Mouse (Mus musculus): ENCODE data around the gene Parva. TPM values are rescaled to one million over a fixed set of nuclear protein-coding genes. Genes with fewer than 3 reads are reported as not detected.
A peak's percentile ranks its signal among the peaks of the same experiment; 100 is the strongest.

Gene Parva
- polyA plus RNA-seq, 1 experiment from 2014 or later = 132 TPM

- H3K27ac ChIP-seq (ENCODE audit: low read length) = peak overlapping the region; percentile 3
- H3K4me1 ChIP-seq (ENCODE audit: control insufficient read depth, insufficient read depth, low read length) = peaks cover 35% of the 10 kb centered on the region
- H3K9me3 ChIP-seq (replicated peaks; ENCODE audit: control insufficient read depth, low read length) = no peaks in the 10 kb centered on the region
- no peak overlapping the region for H3K4me3 ChIP-seq (replicated peaks; ENCODE audit: low read length)
- H3K36me3 ChIP-seq (ENCODE audit: control insufficient read depth, insufficient read depth, low read length) = no peaks in the 10 kb centered on the region
- no peak overlapping the region for H3K4me2 ChIP-seq (ENCODE audit: low read depth, low read length)
- 42% methylated on average over 8 of the region's 8 CpGs for WGBS
- ATAC-seq (ENCODE audit: insufficient read depth, low FRiP score) = 0 out of 2 replicates have a peak, but pooled peaks have one; percentile 27
- no peak overlapping the region; the same call in 1 of the 2 replicates for H3K9ac ChIP-seq (ENCODE audit: low read length)
- no peaks in the 10 kb centered on the region for H3K27me3 ChIP-seq (ENCODE audit: control insufficient read depth, insufficient read depth, low read length)
Observed at GRCm38 (mm10) chr7:112509107-112509506, 81.8 kb downstream of the Parva start.

- H3K27me3 ChIP-seq (ENCODE audit: control insufficient read depth, insufficient read depth, low read length) = no peaks in the 10 kb centered on the region
- no peak overlapping the region for H3K4me3 ChIP-seq (replicated peaks; ENCODE audit: low read length)
- peak overlapping the region; percentile 15; the same call in 1 of the 2 replicates for H3K27ac ChIP-seq (ENCODE audit: low read length)
- peaks cover 33% of the 10 kb centered on the region for H3K4me1 ChIP-seq (ENCODE audit: control insufficient read depth, insufficient read depth, low read length)
- H3K36me3 ChIP-seq (ENCODE audit: control insufficient read depth, insufficient read depth, low read length) = no peaks in the 10 kb centered on the region
- no peaks in the 10 kb centered on the region for H3K9me3 ChIP-seq (replicated peaks; ENCODE audit: control insufficient read depth, low read length)
- ATAC-seq (ENCODE audit: insufficient read depth, low FRiP score) = no peak
- H3K4me2 ChIP-seq (ENCODE audit: low read depth, low read length) = no peak overlapping the region
- H3K9ac ChIP-seq (ENCODE audit: low read length) = peak overlapping the region; percentile 1; the same call in 1 of the 2 replicates
- WGBS = 27% methylated on average over 10 of the region's 10 CpGs
Observed at GRCm38 (mm10) chr7:112510336-112511048, 83.2 kb downstream of the Parva start.

GRCm38 (mm10) chr7:112511309-112511708, 84.0 kb downstream of the Parva start:
- Histone ChIP-seq H3K27me3 (ENCODE audit: control insufficient read depth, insufficient read depth, low read length) (no peaks in the 10 kb centered on the region), H3K4me2 (ENCODE audit: low read depth, low read length) (no peak overlapping the region), H3K9me3 (replicated peaks; ENCODE audit: control insufficient read depth, low read length) (no peaks in the 10 kb centered on the region), H3K4me3 (replicated peaks; ENCODE audit: low read length) (no peak overlapping the region), H3K4me1 (ENCODE audit: control insufficient read depth, insufficient read depth, low read length) (peaks cover 33% of the 10 kb centered on the region), H3K9ac (ENCODE audit: low read length) (no peak overlapping the region), H3K36me3 (ENCODE audit: control insufficient read depth, insufficient read depth, low read length) (no peaks in the 10 kb centered on the region), H3K27ac (ENCODE audit: low read length) (peak overlapping the region; percentile 36; the same call in 1 of the 2 replicates)
- 56% methylated on average over 8 of the region's 8 CpGs for WGBS
- no peak for ATAC-seq (ENCODE audit: insufficient read depth, low FRiP score)

GRCm38 (mm10) chr7:112512257-112512656, 85.0 kb downstream of the Parva start:
- H3K27ac ChIP-seq (ENCODE audit: low read length) = no peak overlapping the region; the same call in 1 of the 2 replicates
- H3K9me3 ChIP-seq (replicated peaks; ENCODE audit: control insufficient read depth, low read length) = no peaks in the 10 kb centered on the region
- no peak overlapping the region for H3K4me3 ChIP-seq (replicated peaks; ENCODE audit: low read length)
- no peak overlapping the region for H3K4me2 ChIP-seq (ENCODE audit: low read depth, low read length)
- 28% methylated on average over 3 of the region's 3 CpGs for WGBS
- H3K27me3 ChIP-seq (ENCODE audit: control insufficient read depth, insufficient read depth, low read length) = no peaks in the 10 kb centered on the region
- no peak for ATAC-seq (ENCODE audit: insufficient read depth, low FRiP score)
- peaks cover 29% of the 10 kb centered on the region for H3K4me1 ChIP-seq (ENCODE audit: control insufficient read depth, insufficient read depth, low read length)
- no peaks in the 10 kb centered on the region for H3K36me3 ChIP-seq (ENCODE audit: control insufficient read depth, insufficient read depth, low read length)
- H3K9ac ChIP-seq (ENCODE audit: low read length) = no peak overlapping the region

- no peaks in the 10 kb centered on the region for H3K9me3 ChIP-seq (replicated peaks; ENCODE audit: control insufficient read depth, low read length)
- H3K4me2 ChIP-seq (ENCODE audit: low read depth, low read length) = no peak overlapping the region
- no peak overlapping the region for H3K9ac ChIP-seq (ENCODE audit: low read length)
- H3K36me3 ChIP-seq (ENCODE audit: control insufficient read depth, insufficient read depth, low read length) = no peaks in the 10 kb centered on the region
- no peak for ATAC-seq (ENCODE audit: insufficient read depth, low FRiP score)
- 77% methylated on average over 1 of the region's 1 CpGs for WGBS
- peaks cover 26% of the 10 kb centered on the region for H3K4me1 ChIP-seq (ENCODE audit: control insufficient read depth, insufficient read depth, low read length)
- H3K4me3 ChIP-seq (replicated peaks; ENCODE audit: low read length) = no peak overlapping the region
- no peak overlapping the region for H3K27ac ChIP-seq (ENCODE audit: low read length)
- H3K27me3 ChIP-seq (ENCODE audit: control insufficient read depth, insufficient read depth, low read length) = no peaks in the 10 kb centered on the region
Observed at GRCm38 (mm10) chr7:112512895-112513294, 85.6 kb downstream of the Parva start.

- no peaks in the 10 kb centered on the region for H3K9me3 ChIP-seq (replicated peaks; ENCODE audit: control insufficient read depth, low read length)
- H3K27ac ChIP-seq (ENCODE audit: low read length) = no peak overlapping the region
- peaks cover 15% of the 10 kb centered on the region for H3K4me1 ChIP-seq (ENCODE audit: control insufficient read depth, insufficient read depth, low read length)
- no peak for ATAC-seq (ENCODE audit: insufficient read depth, low FRiP score)
- no peaks in the 10 kb centered on the region for H3K27me3 ChIP-seq (ENCODE audit: control insufficient read depth, insufficient read depth, low read length)
- no peak overlapping the region for H3K4me3 ChIP-seq (replicated peaks; ENCODE audit: low read length)
- no peak overlapping the region for H3K4me2 ChIP-seq (ENCODE audit: low read depth, low read length)
- WGBS = 79% methylated on average over 8 of the region's 8 CpGs
- no peak overlapping the region for H3K9ac ChIP-seq (ENCODE audit: low read length)
- no peaks in the 10 kb centered on the region for H3K36me3 ChIP-seq (ENCODE audit: control insufficient read depth, insufficient read depth, low read length)
Observed at GRCm38 (mm10) chr7:112514636-112515193, 87.4 kb downstream of the Parva start.

GRCm38 (mm10) chr7:112525465-112525864, 98.2 kb downstream of the Parva start:
- Histone ChIP-seq H3K4me1 (ENCODE audit: control insufficient read depth, insufficient read depth, low read length) (peaks cover 18% of the 10 kb centered on the region), H3K4me3 (replicated peaks; ENCODE audit: low read length) (no peak overlapping the region), H3K9ac (ENCODE audit: low read length) (no peak overlapping the region), H3K4me2 (ENCODE audit: low read depth, low read length) (no peak overlapping the region), H3K9me3 (replicated peaks; ENCODE audit: control insufficient read depth, low read length) (no peaks in the 10 kb centered on the region), H3K36me3 (ENCODE audit: control insufficient read depth, insufficient read depth, low read length) (no peaks in the 10 kb centered on the region), H3K27ac (ENCODE audit: low read length) (no peak overlapping the region), H3K27me3 (ENCODE audit: control insufficient read depth, insufficient read depth, low read length) (no peaks in the 10 kb centered on the region)
- ATAC-seq (ENCODE audit: insufficient read depth, low FRiP score) = no peak
- WGBS = 89% methylated on average over 6 of the region's 6 CpGs

- Histone ChIP-seq H3K4me1 (ENCODE audit: control insufficient read depth, insufficient read depth, low read length) (peaks cover 18% of the 10 kb centered on the region), H3K27me3 (ENCODE audit: control insufficient read depth, insufficient read depth, low read length) (no peaks in the 10 kb centered on the region), H3K9me3 (replicated peaks; ENCODE audit: control insufficient read depth, low read length) (no peaks in the 10 kb centered on the region), H3K27ac (ENCODE audit: low read length) (no peak overlapping the region), H3K4me3 (replicated peaks; ENCODE audit: low read length) (no peak overlapping the region), H3K36me3 (ENCODE audit: control insufficient read depth, insufficient read depth, low read length) (no peaks in the 10 kb centered on the region), H3K4me2 (ENCODE audit: low read depth, low read length) (no peak overlapping the region), H3K9ac (ENCODE audit: low read length) (no peak overlapping the region)
- no peak for ATAC-seq (ENCODE audit: insufficient read depth, low FRiP score)
- 71% methylated on average over 10 of the region's 10 CpGs for WGBS
Observed at GRCm38 (mm10) chr7:112526226-112526625, 98.9 kb downstream of the Parva start.

GRCm38 (mm10) chr7:112527230-112527629, 99.9 kb downstream of the Parva start:
- no peaks in the 10 kb centered on the region for H3K9me3 ChIP-seq (replicated peaks; ENCODE audit: control insufficient read depth, low read length)
- no peak overlapping the region for H3K27ac ChIP-seq (ENCODE audit: low read length)
- no peaks in the 10 kb centered on the region for H3K27me3 ChIP-seq (ENCODE audit: control insufficient read depth, insufficient read depth, low read length)
- no peak overlapping the region for H3K9ac ChIP-seq (ENCODE audit: low read length)
- ATAC-seq (ENCODE audit: insufficient read depth, low FRiP score) = no peak
- WGBS = 53% methylated on average over 4 of the region's 4 CpGs
- no peak overlapping the region for H3K4me3 ChIP-seq (replicated peaks; ENCODE audit: low read length)
- H3K4me1 ChIP-seq (ENCODE audit: control insufficient read depth, insufficient read depth, low read length) = peaks cover 18% of the 10 kb centered on the region
- H3K4me2 ChIP-seq (ENCODE audit: low read depth, low read length) = no peak overlapping the region
- H3K36me3 ChIP-seq (ENCODE audit: control insufficient read depth, insufficient read depth, low read length) = no peaks in the 10 kb centered on the region
